Mouse (Mus musculus): ENCODE results near the gene Raf1.

Gene Raf1

GRCm38 (mm10) chr6:115619818-115620217, 56.6 kb downstream of the Raf1 start:
- DNase-seq (ENCODE audit: low read depth in 1 of 2, low spot score in 2 of 2): no peak

- no peak for DNase-seq (ENCODE audit: low read depth in 1 of 2, low spot score in 2 of 2)
Observed at GRCm38 (mm10) chr6:115615983-115616382, 60.5 kb downstream of the Raf1 start.

GRCm38 (mm10) chr6:115613793-115614192, 62.6 kb downstream of the Raf1 start:
- no peak for DNase-seq (ENCODE audit: low read depth in 1 of 2, low spot score in 2 of 2)

- DNase-seq (ENCODE audit: low read depth in 1 of 2, low spot score in 2 of 2): no peak
Observed at GRCm38 (mm10) chr6:115610301-115610700, 66.1 kb downstream of the Raf1 start.

- DNase-seq (ENCODE audit: low read depth in 1 of 2, low spot score in 2 of 2): no peak
Observed at GRCm38 (mm10) chr6:115609121-115609520, 67.3 kb downstream of the Raf1 start.

GRCm38 (mm10) chr6:115607429-115607828, 69.0 kb downstream of the Raf1 start:
- no peak for DNase-seq (ENCODE audit: low read depth in 1 of 2, low spot score in 2 of 2)

- no peak for DNase-seq (ENCODE audit: low read depth in 1 of 2, low spot score in 2 of 2)
Observed at GRCm38 (mm10) chr6:115606461-115606860, 70.0 kb downstream of the Raf1 start.

GRCm38 (mm10) chr6:115601715-115602523, 74.5 kb downstream of the Raf1 start, which contains the start of gene Mkrn2:
Mkrn2 (plus strand) TSS chr6:115601902.
- DNase-seq (ENCODE audit: low read depth in 1 of 2, low spot score in 2 of 2): peak; percentile 56 to 72

- no peak for DNase-seq (ENCODE audit: low read depth in 1 of 2, low spot score in 2 of 2)
Observed at GRCm38 (mm10) chr6:115601322-115601714, 75.1 kb downstream of the Raf1 start.

GRCm38 (mm10) chr6:115595667-115596066, 80.8 kb downstream of the Raf1 start:
- DNase-seq (ENCODE audit: low read depth in 1 of 2, low spot score in 2 of 2): no peak

- DNase-seq (ENCODE audit: low read depth in 1 of 2, low spot score in 2 of 2): no peak
Observed at GRCm38 (mm10) chr6:115594463-115594862, 82.0 kb downstream of the Raf1 start.

- no peak for DNase-seq (ENCODE audit: low read depth in 1 of 2, low spot score in 2 of 2)
Observed at GRCm38 (mm10) chr6:115593252-115593651, 83.2 kb downstream of the Raf1 start.

- no peak for DNase-seq (ENCODE audit: low read depth in 1 of 2, low spot score in 2 of 2)
Observed at GRCm38 (mm10) chr6:115592458-115592857, 84.0 kb downstream of the Raf1 start, which contains the start of gene Mkrn2os. Mkrn2os (minus strand) TSS chr6:115592576.

GRCm38 (mm10) chr6:115591692-115592359, 84.6 kb downstream of the Raf1 start:
- no peak for DNase-seq (ENCODE audit: low read depth in 1 of 2, low spot score in 2 of 2)

- no peak for DNase-seq (ENCODE audit: low read depth in 1 of 2, low spot score in 2 of 2)
Observed at GRCm38 (mm10) chr6:115586321-115586720, 90.1 kb downstream of the Raf1 start.

- no peak for DNase-seq (ENCODE audit: low read depth in 1 of 2, low spot score in 2 of 2)
Observed at GRCm38 (mm10) chr6:115584176-115584575, 92.3 kb downstream of the Raf1 start.

- DNase-seq (ENCODE audit: low read depth in 1 of 2, low spot score in 2 of 2): no peak
Observed at GRCm38 (mm10) chr6:115583430-115584125, 92.9 kb downstream of the Raf1 start.

- no peak for DNase-seq (ENCODE audit: low read depth in 1 of 2, low spot score in 2 of 2)
Observed at GRCm38 (mm10) chr6:115582328-115583115, 93.9 kb downstream of the Raf1 start.

- no peak for DNase-seq (ENCODE audit: low read depth in 1 of 2, low spot score in 2 of 2)
Observed at GRCm38 (mm10) chr6:115580810-115581209, 95.6 kb downstream of the Raf1 start.

- DNase-seq (ENCODE audit: low read depth in 1 of 2, low spot score in 2 of 2): no peak
Observed at GRCm38 (mm10) chr6:115577941-115578340, 98.5 kb downstream of the Raf1 start.

- DNase-seq (ENCODE audit: low read depth in 1 of 2, low spot score in 2 of 2): no peak
Observed at GRCm38 (mm10) chr6:115577407-115577806, 99.0 kb downstream of the Raf1 start.

Data from monocyte, adult 2 months (primary cell).